Mouse (Mus musculus) kidney, adult 2 months (tissue): ENCODE data around the gene Acp6.

Source experiments
- CTCF ChIP-seq: fragments of 200-500 bp; conservative IDR thresholded peaks from 2 replicates; pipeline ENCODE4 v1.5.1; 2011; ENCODE audit warnings: low read depth, mild to moderate bottlenecking, control low read depth, low read length, moderate library complexity, mixed read lengths; ENCODE audit not compliant: insufficient read depth, insufficient read length
- POLR2A ChIP-seq: fragments of 200-500 bp; IDR thresholded peaks from one replicate; pipeline ENCODE4 v1.6.1; 2011; ENCODE audit warnings: low read depth, low read length, control low read depth

- no peak for TF ChIP-seq POLR2A
- no peak for TF ChIP-seq CTCF
Measured at GRCm38 (mm10) chr3:97160908-97161307, 2.3 kb downstream of the Acp6 start.
